Mouse (Mus musculus) hindbrain, embryonic 12.5 days (tissue): ENCODE data around the gene Syce3. TPM values are rescaled to one million over a fixed set of nuclear protein-coding genes. Genes with fewer than 3 reads are reported as not detected.

ENCODE experiments used
- ATAC-seq: fragments of 200-750 bp; cut with Nextera tagmentation; 2 replicates; pipeline ENCODE4 v1.8.0; 2017; ENCODE audit warnings: moderate TSS enrichment; ENCODE audit not compliant: low FRiP score
- H3K27ac ChIP-seq: fragments of 300-500 bp; sonication (generic); 2 replicates; pipeline ENCODE4 v1.5.1; 2016; ENCODE audit warnings: mild to moderate bottlenecking
- H3K27me3 ChIP-seq: fragments of 300-500 bp; sonication (generic); 2 replicates; pipeline ENCODE4 v1.6.1; 2016; ENCODE audit warnings: mild to moderate bottlenecking
- H3K36me3 ChIP-seq: fragments of 300-500 bp; sonication (generic); 2 replicates; pipeline ENCODE4 v1.6.1; 2016; ENCODE audit warnings: mild to moderate bottlenecking
- H3K4me1 ChIP-seq: fragments of 300-500 bp; sonication (generic); 2 replicates; pipeline ENCODE4 v1.6.1; 2016
- H3K4me2 ChIP-seq: fragments of 300-500 bp; sonication (generic); replicated peaks from 2 replicates; pipeline ENCODE4 v1.6.1; 2016; ENCODE audit warnings: mild to moderate bottlenecking
- H3K4me3 ChIP-seq: fragments of 300-500 bp; sonication (generic); 2 replicates; pipeline ENCODE4 v1.5.1; 2016; ENCODE audit warnings: mild to moderate bottlenecking
- H3K9ac ChIP-seq: fragments of 300-500 bp; sonication (generic); 2 replicates; pipeline ENCODE4 v1.6.1; 2016; ENCODE audit warnings: mild to moderate bottlenecking, moderate library complexity
- H3K9me3 ChIP-seq: fragments of 300-500 bp; sonication (generic); replicated peaks from 2 replicates; pipeline ENCODE4 v1.6.1; 2016; ENCODE audit warnings: mild to moderate bottlenecking
- WGBS: fragments of 180-500 bp; shearing (Covaris S2); methylation state at CpG from one replicate; pipeline ENCODE4 v1.1.7; 2016; 5-methylcytosine and 5-hydroxymethylcytosine counted together
- polyA plus RNA-seq: library from polyadenylated mRNA; unstranded; fragments of >200 nt; fragmentation: Nextera tagmentation; extraction: Ambion mirVana; gene quantifications from 2 replicates; pipeline ENCODE4 v1.2.1, GENCODE M21; 2016

Gene Syce3
- polyA plus RNA-seq, 1 experiment from 2014 or later = not detected

DNA sequence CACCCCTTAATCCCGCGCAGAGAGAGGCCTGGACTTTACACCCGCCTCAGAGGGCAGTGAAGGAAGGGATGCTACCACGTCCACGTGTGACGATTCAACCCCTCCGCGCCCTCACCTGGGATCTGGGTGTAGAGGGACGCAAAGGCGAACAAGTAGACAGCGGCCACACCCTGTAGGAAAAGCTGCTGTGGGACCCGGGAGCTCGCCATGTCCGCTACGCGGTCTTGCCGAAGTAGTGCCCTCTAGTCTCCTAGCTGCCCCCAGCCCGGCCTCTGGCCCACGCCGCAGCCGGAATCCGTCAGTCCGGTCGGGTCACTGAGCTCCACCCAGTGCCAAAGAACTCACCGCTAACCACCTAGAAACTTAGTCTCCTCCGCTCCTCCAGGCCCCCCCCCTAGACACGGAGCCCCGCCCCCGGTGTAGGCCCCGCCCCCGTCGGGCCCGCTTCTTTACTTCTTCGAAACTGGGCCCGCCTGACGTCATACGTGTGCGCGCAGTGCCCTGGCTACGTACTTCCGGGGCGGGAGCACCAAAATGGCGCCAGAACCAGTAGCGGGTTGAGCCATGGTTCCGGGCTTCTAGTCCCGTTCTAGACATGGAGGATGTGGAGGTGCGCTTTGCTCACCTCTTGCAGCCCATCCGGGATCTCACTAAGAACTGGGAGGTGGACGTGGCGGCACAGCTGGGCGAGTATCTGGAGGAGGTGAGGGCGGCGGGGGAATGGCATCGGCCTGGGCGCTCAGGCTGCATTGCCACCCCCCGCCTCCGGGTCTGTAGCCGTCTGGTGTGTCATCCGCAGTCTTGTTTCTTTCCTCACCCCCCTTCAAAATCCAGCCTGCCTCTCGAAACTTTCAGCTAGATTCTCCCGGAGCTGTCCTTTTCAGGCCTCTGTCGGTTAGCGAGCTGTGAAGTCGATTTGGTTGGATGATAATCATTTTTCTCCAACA is 54.8 kb downstream of the Syce3 start, which contains the start of the genes Lmf2 and Ncaph2:
Gene Lmf2 (minus strand): TSS at position 419 of the 947 bp plus-strand sequence.
Gene Ncaph2 (plus strand): TSS at position 479 of the 947 bp plus-strand sequence.
- under 1% methylated on average over 64 of the region's 64 CpGs for WGBS
- H3K36me3 ChIP-seq = peaks cover 39% of the 10 kb centered on the region
- peaks cover 31% of the 10 kb centered on the region for H3K4me1 ChIP-seq
- no peaks in the 10 kb centered on the region for H3K9me3 ChIP-seq
- no peaks in the 10 kb centered on the region for H3K27me3 ChIP-seq
- ATAC-seq = peak; percentile 90
- H3K4me3 ChIP-seq = peak within 1 kb of the TSS; percentile 79
- peak within 1 kb of the TSS; percentile 82 for H3K27ac ChIP-seq
- H3K4me2 ChIP-seq = peak within 1 kb of the TSS; percentile 69
- peak within 1 kb of the TSS; percentile 80 for H3K9ac ChIP-seq

DNA sequence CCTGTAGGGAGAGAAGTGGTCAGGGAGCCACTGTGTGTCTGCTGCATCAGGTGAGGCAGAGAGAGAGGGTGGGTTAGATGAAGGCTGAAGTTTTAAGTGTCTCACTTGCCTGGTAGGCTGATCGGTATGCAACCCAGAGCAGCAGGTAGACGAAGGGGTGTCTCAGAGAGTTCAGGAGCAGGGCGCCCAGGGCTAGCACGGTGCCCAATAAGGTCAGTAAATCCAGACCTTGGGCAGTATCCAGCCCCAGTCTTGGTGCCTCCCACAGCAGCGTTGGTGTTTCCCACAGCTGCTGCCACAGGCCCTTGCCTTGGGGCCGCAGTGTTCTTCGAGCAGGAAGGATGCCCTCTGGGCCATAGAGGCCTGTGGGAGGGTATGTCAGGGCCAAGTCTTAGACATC is 55.8 kb downstream of the Syce3 start:
- WGBS = 81% methylated on average over 7 of the region's 7 CpGs
- H3K9me3 ChIP-seq = no peaks in the 10 kb centered on the region
- H3K4me2 ChIP-seq = peak overlapping the region; percentile 69
- H3K27me3 ChIP-seq = no peaks in the 10 kb centered on the region
- peak overlapping the region; percentile 80 for H3K9ac ChIP-seq
- H3K4me1 ChIP-seq = peaks cover 31% of the 10 kb centered on the region
- H3K4me3 ChIP-seq = peak overlapping the region; percentile 79
- no peak overlapping the region for H3K27ac ChIP-seq
- H3K36me3 ChIP-seq = peaks cover 36% of the 10 kb centered on the region
- no peak for ATAC-seq

- peaks cover 36% of the 10 kb centered on the region for H3K36me3 ChIP-seq
- no peaks in the 10 kb centered on the region for H3K9me3 ChIP-seq
- no peak for ATAC-seq
- H3K4me3 ChIP-seq = 0 out of 2 replicates have a peak overlapping the region, but pooled peaks have one; percentile 79
- no peaks in the 10 kb centered on the region for H3K27me3 ChIP-seq
- H3K4me2 ChIP-seq = peak overlapping the region; percentile 69
- WGBS = 94% methylated on average over 16 of the region's 16 CpGs
- H3K4me1 ChIP-seq = peaks cover 31% of the 10 kb centered on the region
- no peak overlapping the region for H3K27ac ChIP-seq
- peak overlapping the region; percentile 80; the same call in 1 of the 2 replicates for H3K9ac ChIP-seq
Observed at GRCm38 (mm10) chr15:89353837-89354236, 56.5 kb downstream of the Syce3 start.

- ATAC-seq = no peak
- no peaks in the 10 kb centered on the region for H3K9me3 ChIP-seq
- H3K9ac ChIP-seq = no peak overlapping the region
- no peak overlapping the region for H3K27ac ChIP-seq
- no peaks in the 10 kb centered on the region for H3K27me3 ChIP-seq
- H3K36me3 ChIP-seq = peaks cover 36% of the 10 kb centered on the region
- no peak overlapping the region for H3K4me3 ChIP-seq
- peaks cover 27% of the 10 kb centered on the region for H3K4me1 ChIP-seq
- WGBS = 97% methylated on average over 12 of the region's 12 CpGs
- H3K4me2 ChIP-seq = no peak overlapping the region
Observed at GRCm38 (mm10) chr15:89352795-89353194, 57.5 kb downstream of the Syce3 start.

DNA sequence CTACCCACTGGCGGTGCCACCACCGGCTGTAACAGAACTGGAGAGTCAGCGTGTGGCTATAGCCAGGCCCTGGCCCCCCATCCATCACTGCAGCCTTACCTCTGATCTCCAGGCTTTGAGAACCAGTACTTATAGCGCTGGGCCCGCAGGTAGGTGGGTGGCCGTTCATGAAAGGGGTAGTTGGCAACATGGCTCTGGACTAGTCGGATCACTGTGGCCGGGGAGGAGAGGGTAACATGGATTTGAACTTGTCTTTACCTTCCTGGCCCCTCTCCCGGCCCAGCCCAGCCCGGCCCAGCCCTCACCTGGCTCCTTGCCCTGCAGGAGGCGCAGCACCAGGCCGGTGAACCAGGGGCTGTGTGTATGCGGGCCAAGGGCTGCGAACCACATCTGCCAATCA is 58.2 kb downstream of the Syce3 start:
- Histone ChIP-seq H3K4me2 (no peak overlapping the region), H3K36me3 (peaks cover 36% of the 10 kb centered on the region), H3K4me1 (peaks cover 23% of the 10 kb centered on the region), H3K27me3 (no peaks in the 10 kb centered on the region), H3K4me3 (no peak overlapping the region), H3K9ac (no peak overlapping the region), H3K27ac (no peak overlapping the region), H3K9me3 (no peaks in the 10 kb centered on the region)
- WGBS = 96% methylated on average over 14 of the region's 14 CpGs
- no peak for ATAC-seq

DNA sequence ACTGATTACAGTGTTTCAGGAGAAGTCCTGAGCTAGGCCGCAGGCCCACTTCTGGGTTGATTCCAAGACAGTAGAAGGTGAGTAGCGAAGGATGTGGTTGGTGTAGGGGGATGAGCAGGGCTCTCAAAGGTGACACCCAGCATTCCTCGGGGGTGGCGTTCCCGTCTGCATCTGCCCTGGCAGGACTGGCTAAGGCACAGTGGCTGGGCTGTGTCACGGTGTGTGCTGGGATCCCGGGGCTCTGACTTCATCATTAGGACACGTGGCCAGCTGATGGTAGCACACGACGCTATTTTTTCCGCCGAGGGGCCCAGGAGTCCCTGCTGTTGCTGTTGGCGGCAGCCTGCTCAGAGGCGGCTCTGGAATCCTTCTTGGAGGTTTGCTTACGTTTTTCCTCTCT is 59.0 kb downstream of the Syce3 start:
- 88% methylated on average over 15 of the region's 15 CpGs for WGBS

GRCm38 (mm10) chr15:89350447-89350846 is 59.9 kb downstream of the Syce3 start:
- 84% methylated on average over 5 of the region's 5 CpGs for WGBS

More for the DNA sequence above, 59.0 kb downstream of the Syce3 start:
- no peak overlapping the region for H3K4me2 ChIP-seq
- H3K9me3 ChIP-seq = no peaks in the 10 kb centered on the region
- no peak overlapping the region for H3K9ac ChIP-seq
- H3K36me3 ChIP-seq = peaks cover 36% of the 10 kb centered on the region
- ATAC-seq = no peak
- H3K4me1 ChIP-seq = peaks cover 16% of the 10 kb centered on the region
- no peak overlapping the region for H3K27ac ChIP-seq
- H3K27me3 ChIP-seq = no peaks in the 10 kb centered on the region
- H3K4me3 ChIP-seq = no peak overlapping the region

DNA sequence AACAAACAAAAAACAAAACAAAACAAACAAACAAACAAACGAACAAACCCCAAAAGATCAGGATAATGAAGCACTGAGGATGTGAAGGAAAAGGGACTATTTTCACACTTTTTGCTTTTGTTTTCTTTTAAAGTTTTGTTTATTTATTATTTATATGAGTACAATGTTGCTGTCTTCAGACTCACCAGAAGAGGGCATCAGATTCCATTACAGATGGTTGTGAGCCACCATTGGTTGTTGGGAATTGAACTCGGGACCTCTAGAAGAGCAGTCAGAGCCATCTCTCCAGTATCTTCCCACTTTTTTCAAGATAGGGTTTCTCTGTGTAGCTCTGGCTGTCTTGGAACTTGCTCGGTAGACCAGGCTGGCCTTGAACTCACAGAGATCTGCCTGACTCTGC is 67.0 kb downstream of the Syce3 start:
- H3K27me3 ChIP-seq = no peaks in the 10 kb centered on the region
- ATAC-seq = no peak

More at GRCm38 (mm10) chr15:89350447-89350846, 59.9 kb downstream of the Syce3 start:
- Histone ChIP-seq H3K9me3 (no peaks in the 10 kb centered on the region), H3K27ac (no peak overlapping the region), H3K27me3 (no peaks in the 10 kb centered on the region), H3K9ac (no peak overlapping the region), H3K4me2 (no peak overlapping the region), H3K4me1 (peaks cover 14% of the 10 kb centered on the region), H3K36me3 (peaks cover 36% of the 10 kb centered on the region), H3K4me3 (no peak overlapping the region)
- ATAC-seq = no peak

GRCm38 (mm10) chr15:89341678-89342077 is 68.6 kb downstream of the Syce3 start:
- Histone ChIP-seq H3K4me3 (no peak overlapping the region), H3K36me3 (no peaks in the 10 kb centered on the region), H3K9ac (no peak overlapping the region), H3K27me3 (no peaks in the 10 kb centered on the region), H3K9me3 (no peaks in the 10 kb centered on the region), H3K4me1 (no peaks in the 10 kb centered on the region), H3K27ac (no peak overlapping the region), H3K4me2 (no peak overlapping the region)
- ATAC-seq = no peak
- WGBS = 41% methylated on average over 1 of the region's 1 CpGs

More for the DNA sequence above, 67.0 kb downstream of the Syce3 start:
- Histone ChIP-seq H3K36me3 (no peaks in the 10 kb centered on the region), H3K4me1 (no peaks in the 10 kb centered on the region), H3K27ac (no peak overlapping the region), H3K4me2 (no peak overlapping the region), H3K4me3 (no peak overlapping the region), H3K9ac (no peak overlapping the region), H3K9me3 (no peaks in the 10 kb centered on the region)
- 89% methylated on average over 3 of the region's 3 CpGs for WGBS

Other genes starting within 250 kb of the Syce3 start
- gene Plxnb2, start 229.7 kb downstream of the Syce3 start, polyA plus RNA-seq = 167 and 169 TPM in 2 replicates
- gene Dennd6b, start 214.0 kb downstream of the Syce3 start, polyA plus RNA-seq = 54.6 and 57.7 TPM in 2 replicates
- gene Ppp6r2, start 198.9 kb downstream of the Syce3 start, polyA plus RNA-seq = 62.3 and 65.2 TPM in 2 replicates
- gene Sbf1, start 95.2 kb downstream of the Syce3 start, polyA plus RNA-seq = 81.1 and 95.5 TPM in 2 replicates
- gene Adm2, start 87.8 kb downstream of the Syce3 start, polyA plus RNA-seq = not detected in 2 replicates
- not detected in 2 replicates for gene Miox, start 76.1 kb downstream of the Syce3 start, polyA plus RNA-seq
- 42.5 and 47.3 TPM in 2 replicates for gene Lmf2, start 54.8 kb downstream of the Syce3 start, polyA plus RNA-seq
- 140 and 151 TPM in 2 replicates for gene Ncaph2, start 54.8 kb downstream of the Syce3 start, polyA plus RNA-seq
- gene Sco2, start 36.7 kb downstream of the Syce3 start, polyA plus RNA-seq = 4.9 and 6.5 TPM in 2 replicates
- gene Tymp, start 33.5 kb downstream of the Syce3 start, polyA plus RNA-seq = 1.4 and 1.6 TPM in 2 replicates
- 2.6 and 3.2 TPM in 2 replicates for gene Odf3b, start 31.2 kb downstream of the Syce3 start, polyA plus RNA-seq
- gene Klhdc7b, start 25.6 kb downstream of the Syce3 start, polyA plus RNA-seq = not detected in 2 replicates
- gene Cpt1b, start 15.4 kb upstream of the Syce3 start, polyA plus RNA-seq = 1.2 TPM in 2 replicates
- gene C730034F03Rik, start 19.1 kb upstream of the Syce3 start, polyA plus RNA-seq = 4.1 and 4.6 TPM in 2 replicates
- not detected in 2 replicates for gene Gm44502, start 19.2 kb upstream of the Syce3 start, polyA plus RNA-seq
- 67.4 and 72.0 TPM in 2 replicates for gene Chkb, start 19.4 kb upstream of the Syce3 start, polyA plus RNA-seq
- gene Mapk8ip2, start 43.4 kb upstream of the Syce3 start, polyA plus RNA-seq = 53.3 and 56.7 TPM in 2 replicates
- gene Arsa, start 66.9 kb upstream of the Syce3 start, polyA plus RNA-seq = 19.5 and 19.8 TPM in 2 replicates
- gene Shank3, start 89.1 kb upstream of the Syce3 start, polyA plus RNA-seq = 7.5 and 8.1 TPM in 2 replicates
- gene Acr, start 157.8 kb upstream of the Syce3 start, polyA plus RNA-seq = 1.2 and 1.3 TPM in 2 replicates
- 61.3 and 71.5 TPM in 2 replicates for gene Rabl2, start 181.4 kb upstream of the Syce3 start, polyA plus RNA-seq